Mouse (Mus musculus) heart, adult 2 months (tissue): Measurements from ENCODE around the gene Rpl31. TPM values are rescaled to one million over a fixed set of nuclear protein-coding genes. Genes with fewer than 3 reads are reported as not detected.

ENCODE experiments used
- DNase-seq, 2 experiments: peaks; one replicate each; pipeline ENCODE4 v3.0.0; 2021
- H3K27ac ChIP-seq: fragments of 200-600 bp; 2 replicates; pipeline ENCODE4 v1.8.1; 2022
- H3K27me3 ChIP-seq: fragments of 200-500 bp; 2 replicates; pipeline ENCODE4 v1.6.1; 2012; ENCODE audit warnings: mild to moderate bottlenecking, low read length, inconsistent platforms, mixed read lengths; ENCODE audit not compliant: control insufficient read depth, insufficient read depth
- H3K36me3 ChIP-seq: fragments of 200-500 bp; 2 replicates; pipeline ENCODE4 v1.6.1; 2012; ENCODE audit warnings: low read length, inconsistent platforms; ENCODE audit not compliant: control insufficient read depth, insufficient read depth
- H3K4me1 ChIP-seq: fragments of 200-500 bp; 2 replicates; pipeline ENCODE4 v1.6.1; 2011; ENCODE audit warnings: low read length; ENCODE audit not compliant: control insufficient read depth, insufficient read depth
- H3K4me3 ChIP-seq: fragments of 200-600 bp; 2 replicates; pipeline ENCODE4 v1.8.1; 2022
- H3K79me2 ChIP-seq: fragments of 200-500 bp; replicated peaks from 2 replicates; pipeline ENCODE4 v1.6.1; 2012; ENCODE audit warnings: mild to moderate bottlenecking, inconsistent platforms, low read length, moderate library complexity, mixed read lengths; ENCODE audit not compliant: control insufficient read depth, insufficient read depth
- H3K9ac ChIP-seq: fragments of 200-500 bp; 2 replicates; pipeline ENCODE4 v1.6.1; 2012; ENCODE audit warnings: low read depth, mild to moderate bottlenecking, control low read depth, inconsistent platforms, low read length, mixed read lengths
- CTCF ChIP-seq: fragments of 200-600 bp; IDR thresholded peaks from 2 replicates; pipeline ENCODE4 v1.8.1; 2022; ENCODE audit warnings: antibody characterized with exemption, mild to moderate bottlenecking, moderate library complexity
- EP300 ChIP-seq: fragments of 200-500 bp; IDR thresholded peaks from 2 replicates; pipeline ENCODE4 v1.6.1; 2011; ENCODE audit warnings: low read depth, low read length, control low read depth; ENCODE audit not compliant: insufficient read depth
- POLR2A ChIP-seq: fragments of 200-500 bp; IDR thresholded peaks from 2 replicates; pipeline ENCODE4 v1.6.1; 2011; ENCODE audit warnings: mild to moderate bottlenecking, low read depth, low read length, control low read depth; ENCODE audit not compliant: insufficient read depth
- WGBS: fragments of 180-500 bp; shearing (Covaris S2); methylation state at CpG from one replicate; pipeline ENCODE4 v1.1.7; 2018; 5-methylcytosine and 5-hydroxymethylcytosine counted together
- intact Hi-C: fragments of 180-260 bp; cut with DNase I; formaldehyde crosslinking; loops from one replicate; pipeline ENCODE4 v1.15.1; 2025
- polyA plus RNA-seq: library from polyadenylated mRNA; depleted of rRNA; stranded (reverse); fragments of >200 nt; gene quantifications from 2 replicates; pipeline ENCODE4 v1.2.3, GENCODE M21; 2012
- total RNA-seq, 2 experiments: library from RNA; stranded (reverse); gene quantifications; 2 replicates each; pipeline ENCODE4 v1.2.3; 2021

Rpl31 gene
- total and polyA plus RNA-seq, 3 experiments: 153 to 615 (median 513) TPM

GRCm38 (mm10) chr1:39330857-39331594 lies 36.6 kb upstream of the Rpl31 start:
- peak; percentile 29 to 60 for DNase-seq
- no peak overlapping the region for H3K27ac ChIP-seq
- peaks cover 3% of the 10 kb centered on the region for H3K4me1 ChIP-seq
- H3K4me3 ChIP-seq: no peak overlapping the region
- intact Hi-C loops: loop anchor here (5.0 kb wide), 2 partner anchors 54 to 139 kb away; partner anchors contain the start of gene Npas2
- 55% methylated on average over 7 of the region's 7 CpGs for WGBS
- no peaks in the 10 kb centered on the region for H3K36me3 ChIP-seq
- H3K27me3 ChIP-seq: no peaks in the 10 kb centered on the region
- no peaks in the 10 kb centered on the region for H3K79me2 ChIP-seq
- TF ChIP-seq POLR2A: no peak
- TF ChIP-seq EP300: no peak
- TF ChIP-seq CTCF: no peak
- no peak overlapping the region for H3K9ac ChIP-seq

- intact Hi-C loops: loop anchor here (5.0 kb wide), 2 partner anchors 55 to 140 kb away; partner anchors contain the start of gene Npas2
- Histone ChIP-seq H3K36me3 (no peaks in the 10 kb centered on the region), H3K4me1 (peaks cover 3% of the 10 kb centered on the region), H3K27ac (no peak overlapping the region), H3K9ac (no peak overlapping the region), H3K79me2 (no peaks in the 10 kb centered on the region), H3K4me3 (no peak overlapping the region), H3K27me3 (no peaks in the 10 kb centered on the region)
- no peak for DNase-seq
- WGBS: 72% methylated on average over 4 of the region's 4 CpGs
- TF ChIP-seq CTCF (no peak), EP300 (no peak), POLR2A (no peak)
Observed at GRCm38 (mm10) chr1:39332456-39332855, 35.2 kb upstream of the Rpl31 start.

GRCm38 (mm10) chr1:39335561-39336196 lies 32.0 kb upstream of the Rpl31 start:
- TF ChIP-seq EP300 (no peak), CTCF (no peak), POLR2A (no peak)
- H3K27me3 ChIP-seq: no peaks in the 10 kb centered on the region
- H3K27ac ChIP-seq: no peak overlapping the region
- no peak overlapping the region for H3K4me3 ChIP-seq
- DNase-seq: no peak
- intact Hi-C loops: no loop called here
- 60% methylated on average over 15 of the region's 15 CpGs for WGBS
- H3K4me1 ChIP-seq: peaks cover 3% of the 10 kb centered on the region
- no peaks in the 10 kb centered on the region for H3K79me2 ChIP-seq
- H3K36me3 ChIP-seq: no peaks in the 10 kb centered on the region
- no peak overlapping the region for H3K9ac ChIP-seq

GRCm38 (mm10) chr1:39336788-39337187 lies 30.9 kb upstream of the Rpl31 start:
- no peak overlapping the region for H3K27ac ChIP-seq
- no peaks in the 10 kb centered on the region for H3K36me3 ChIP-seq
- TF ChIP-seq CTCF (no peak), POLR2A (no peak), EP300 (no peak)
- no peaks in the 10 kb centered on the region for H3K79me2 ChIP-seq
- DNase-seq: no peak
- H3K9ac ChIP-seq: no peak overlapping the region
- H3K4me1 ChIP-seq: no peaks in the 10 kb centered on the region
- H3K4me3 ChIP-seq: no peak overlapping the region
- WGBS: 85% methylated on average over 8 of the region's 8 CpGs
- H3K27me3 ChIP-seq: no peaks in the 10 kb centered on the region
- intact Hi-C loops: no loop called here

- H3K4me1 ChIP-seq: no peaks in the 10 kb centered on the region
- no peak overlapping the region for H3K4me3 ChIP-seq
- H3K27me3 ChIP-seq: no peaks in the 10 kb centered on the region
- no peaks in the 10 kb centered on the region for H3K79me2 ChIP-seq
- no peak for TF ChIP-seq POLR2A
- TF ChIP-seq CTCF: no peak
- TF ChIP-seq EP300: no peak
- DNase-seq: no peak
- no peak overlapping the region for H3K9ac ChIP-seq
- no peak overlapping the region for H3K27ac ChIP-seq
- intact Hi-C loops: no loop called here
- no peaks in the 10 kb centered on the region for H3K36me3 ChIP-seq
- 80% methylated on average over 10 of the region's 10 CpGs for WGBS
Observed at GRCm38 (mm10) chr1:39338831-39339230, 28.8 kb upstream of the Rpl31 start.

- no peak for DNase-seq
- intact Hi-C loops: no loop called here
- TF ChIP-seq POLR2A (no peak), CTCF (no peak), EP300 (no peak)
- H3K9ac ChIP-seq: no peak overlapping the region
- WGBS: 65% methylated on average over 5 of the region's 5 CpGs
- H3K4me1 ChIP-seq: no peaks in the 10 kb centered on the region
- H3K4me3 ChIP-seq: no peak overlapping the region
- H3K36me3 ChIP-seq: no peaks in the 10 kb centered on the region
- H3K27me3 ChIP-seq: no peaks in the 10 kb centered on the region
- H3K79me2 ChIP-seq: no peaks in the 10 kb centered on the region
- H3K27ac ChIP-seq: no peak overlapping the region
Observed at GRCm38 (mm10) chr1:39339455-39339854, 28.2 kb upstream of the Rpl31 start.
